Mouse (Mus musculus) heart, adult 2 months (tissue): ENCODE results near the gene Yipf1.

Experiments used
- CTCF ChIP-seq: fragments of 200-600 bp; IDR thresholded peaks from 2 replicates; pipeline ENCODE4 v1.8.1; 2022; ENCODE audit warnings: antibody characterized with exemption, mild to moderate bottlenecking, moderate library complexity
- EP300 ChIP-seq: fragments of 200-500 bp; IDR thresholded peaks from 2 replicates; pipeline ENCODE4 v1.6.1; 2011; ENCODE audit warnings: low read depth, low read length, control low read depth; ENCODE audit not compliant: insufficient read depth
- POLR2A ChIP-seq: fragments of 200-500 bp; IDR thresholded peaks from 2 replicates; pipeline ENCODE4 v1.6.1; 2011; ENCODE audit warnings: mild to moderate bottlenecking, low read depth, low read length, control low read depth; ENCODE audit not compliant: insufficient read depth

GRCm38 (mm10) chr4:107286386-107286785, 27.8 kb upstream of the Yipf1 start:
- TF ChIP-seq CTCF (no peak), EP300 (no peak), POLR2A (no peak)
